Mouse (Mus musculus) lung, adult 2 months (tissue): ENCODE data around the gene Sult6b2. TPM values are rescaled to one million over a fixed set of nuclear protein-coding genes. Genes with fewer than 3 reads are reported as not detected.
A peak's percentile ranks its signal among the peaks of the same experiment; 100 is the strongest.

Source experiments
- DNase-seq: peaks from one replicate; pipeline ENCODE4 v3.0.0; 2022
- H3K4me1 ChIP-seq: fragments of 200-500 bp; 2 replicates; pipeline ENCODE4 v1.6.1; 2011; ENCODE audit warnings: low read length; ENCODE audit not compliant: control insufficient read depth, insufficient read depth
- H3K4me3 ChIP-seq: fragments of 200-500 bp; replicated peaks from 2 replicates; pipeline ENCODE3; 2011; ENCODE audit warnings: low read depth, mild to moderate bottlenecking, control low read depth, low read length; ENCODE audit errors: extremely low read depth
- CTCF ChIP-seq: fragments of 200-500 bp; IDR thresholded peaks from 2 replicates; pipeline ENCODE4 v1.5.1; 2011; ENCODE audit warnings: mild to moderate bottlenecking, low read length, control low read depth; ENCODE audit not compliant: insufficient read depth
- POLR2A ChIP-seq: fragments of 200-500 bp; IDR thresholded peaks from 2 replicates; pipeline ENCODE4 v1.6.1; 2011; ENCODE audit warnings: low read depth, mild to moderate bottlenecking, control low read depth, low read length, borderline replicate concordance; ENCODE audit errors: extremely low read depth
- WGBS: fragments of 180-500 bp; shearing (Covaris S2); methylation state at CpG from one replicate; pipeline ENCODE4 v1.1.7; 2018; 5-methylcytosine and 5-hydroxymethylcytosine counted together
- polyA plus RNA-seq: library from polyadenylated mRNA; depleted of rRNA; stranded (reverse); fragments of >200 nt; gene quantifications from 2 replicates; pipeline ENCODE4 v1.2.3, GENCODE M21; 2012

Gene Sult6b2
- polyA plus RNA-seq, 1 experiment, result not detected

DNA sequence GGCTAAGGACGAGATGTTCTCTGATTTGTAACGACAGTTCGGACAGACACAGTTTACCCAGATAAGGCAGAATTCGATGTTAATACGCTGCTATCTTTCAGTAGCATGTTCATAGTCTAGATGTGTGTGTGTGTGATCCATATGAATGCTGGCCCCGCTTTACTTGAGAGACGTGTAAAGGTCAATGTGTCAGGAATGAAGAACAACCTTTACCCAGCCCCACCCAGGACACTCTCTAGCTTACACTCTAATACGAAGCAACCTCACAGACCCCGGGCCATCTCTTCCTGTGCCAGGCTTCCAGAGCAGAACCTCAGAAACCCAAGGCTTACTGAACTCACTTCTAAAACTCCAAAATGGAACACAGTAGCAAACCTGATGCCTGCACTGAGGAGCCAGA is 5.5 kb downstream of the Sult6b2 start:
- no peak for DNase-seq
- H3K4me1 ChIP-seq, result no peaks in the 10 kb centered on the region; the same call in 1 of the 2 replicates
- H3K4me3 ChIP-seq, result no peak overlapping the region
- WGBS, result 82% methylated on average over 9 of the region's 9 CpGs
- TF ChIP-seq POLR2A (no peak), CTCF (no peak)

DNA sequence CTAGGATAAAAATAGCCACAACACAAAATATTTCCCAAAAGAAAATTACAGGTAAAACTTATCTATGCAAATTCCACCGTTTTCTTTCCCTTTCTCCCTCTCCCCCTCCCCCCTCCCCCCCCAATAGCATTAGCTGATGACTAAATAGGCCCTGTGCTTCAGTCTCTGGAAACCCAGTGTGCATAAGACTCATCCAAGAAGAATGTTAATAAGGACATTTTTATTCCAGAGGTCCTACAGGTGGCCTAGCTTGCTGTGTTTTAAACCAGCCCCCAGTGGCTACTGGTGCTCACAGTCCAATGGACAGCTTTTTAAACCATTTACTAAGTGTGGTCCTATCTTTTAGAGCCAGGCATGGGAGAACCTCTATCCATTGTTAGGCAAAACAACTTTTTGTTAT is 6.3 kb downstream of the Sult6b2 start:
- H3K4me1 ChIP-seq, result no peaks in the 10 kb centered on the region; the same call in 1 of the 2 replicates
- DNase-seq, result no peak
- 55% methylated on average over 1 of the region's 1 CpGs for WGBS
- TF ChIP-seq CTCF, result no peak
- TF ChIP-seq POLR2A, result no peak
- no peak overlapping the region for H3K4me3 ChIP-seq

DNA sequence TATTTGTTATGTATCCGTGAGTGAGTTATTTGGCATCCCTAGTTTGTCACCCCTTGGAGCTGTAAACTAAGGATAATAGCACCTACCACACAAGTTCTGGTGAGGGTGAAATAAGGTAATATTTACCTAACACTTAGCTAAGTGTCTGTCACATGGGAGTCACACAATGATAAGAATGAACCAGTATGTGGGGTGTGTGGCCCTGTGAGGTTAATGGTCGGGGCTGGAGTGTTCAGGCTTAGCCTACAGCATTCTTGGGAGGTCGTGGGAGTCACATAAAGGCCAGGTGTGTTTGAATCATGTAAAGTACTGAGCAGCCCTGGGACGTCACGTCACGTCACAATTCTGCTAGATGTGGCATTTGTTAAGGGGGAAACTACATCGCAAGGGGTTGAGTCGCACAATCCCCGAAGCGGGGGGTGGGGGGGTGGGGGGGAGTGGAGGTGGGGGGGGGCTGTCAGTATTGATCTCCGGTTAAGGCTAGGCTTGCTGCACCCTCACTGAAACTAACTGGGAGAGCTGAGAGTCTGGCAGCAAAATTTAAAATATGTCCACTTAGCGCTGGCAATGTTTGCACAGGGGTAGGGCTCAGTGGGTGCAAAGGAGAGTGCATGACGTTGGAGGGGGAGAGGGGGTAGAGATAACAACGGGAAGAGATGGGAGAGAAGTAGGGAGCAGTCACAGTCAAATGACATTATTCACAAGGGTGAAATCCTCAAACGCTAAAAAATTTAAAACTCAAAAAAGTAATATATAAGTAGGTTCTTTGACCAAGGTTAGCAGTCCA is 8.5 kb downstream of the Sult6b2 start:
- Histone ChIP-seq H3K4me1 (no peaks in the 10 kb centered on the region; the same call in 1 of the 2 replicates), H3K4me3 (no peak overlapping the region)
- 42% methylated on average over 15 of the region's 15 CpGs for WGBS
- DNase-seq, result peak; percentile 29
- TF ChIP-seq POLR2A (no peak), CTCF (no peak)

DNA sequence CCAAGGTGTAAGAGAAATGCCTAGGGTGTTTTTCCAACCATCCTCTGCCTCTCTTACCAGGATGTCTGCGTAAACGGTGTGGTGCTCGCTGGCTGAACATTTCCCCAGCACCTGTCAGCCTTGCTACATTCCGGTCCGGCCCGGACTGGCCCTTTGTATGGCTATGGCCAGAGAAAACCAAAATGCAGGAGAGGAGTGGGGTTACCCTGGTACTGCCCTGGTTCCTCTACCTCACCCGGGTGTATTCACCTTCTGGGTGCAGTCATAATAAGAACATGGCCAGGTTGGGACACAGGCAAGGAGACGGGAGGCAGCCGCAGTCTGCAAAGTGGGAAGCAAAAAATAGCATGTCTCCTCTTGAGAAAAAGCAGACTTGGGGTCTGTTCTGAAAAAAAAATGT is 9.2 kb downstream of the Sult6b2 start:
- TF ChIP-seq POLR2A, result no peak
- TF ChIP-seq CTCF, result no peak
- no peak for DNase-seq
- WGBS, result 69% methylated on average over 9 of the region's 9 CpGs
- Histone ChIP-seq H3K4me3 (no peak overlapping the region), H3K4me1 (no peaks in the 10 kb centered on the region; the same call in 1 of the 2 replicates)

DNA sequence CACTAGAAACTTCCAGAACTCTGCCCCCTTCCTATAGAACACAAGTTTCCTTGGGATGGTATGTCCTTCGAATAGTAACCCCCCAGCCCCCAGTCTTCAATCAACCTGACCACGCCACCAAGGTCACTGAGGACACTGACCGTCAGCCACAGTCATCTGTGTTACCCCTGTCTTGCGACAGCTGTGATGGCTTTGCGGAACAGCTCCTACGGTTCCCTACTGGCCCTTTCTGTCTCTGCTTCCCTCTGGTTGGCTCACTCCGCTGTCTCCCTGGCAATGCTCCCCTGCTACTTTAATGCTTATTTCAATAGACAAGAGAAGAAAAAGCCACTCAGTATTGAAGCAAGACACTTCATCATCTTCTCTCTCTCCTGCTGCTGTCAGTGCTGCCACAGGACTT is 10.8 kb downstream of the Sult6b2 start:
- Histone ChIP-seq H3K4me3 (no peak overlapping the region), H3K4me1 (no peaks in the 10 kb centered on the region; the same call in 1 of the 2 replicates)
- no peak for DNase-seq
- TF ChIP-seq POLR2A (no peak), CTCF (no peak)
- 52% methylated on average over 7 of the region's 7 CpGs for WGBS

DNA sequence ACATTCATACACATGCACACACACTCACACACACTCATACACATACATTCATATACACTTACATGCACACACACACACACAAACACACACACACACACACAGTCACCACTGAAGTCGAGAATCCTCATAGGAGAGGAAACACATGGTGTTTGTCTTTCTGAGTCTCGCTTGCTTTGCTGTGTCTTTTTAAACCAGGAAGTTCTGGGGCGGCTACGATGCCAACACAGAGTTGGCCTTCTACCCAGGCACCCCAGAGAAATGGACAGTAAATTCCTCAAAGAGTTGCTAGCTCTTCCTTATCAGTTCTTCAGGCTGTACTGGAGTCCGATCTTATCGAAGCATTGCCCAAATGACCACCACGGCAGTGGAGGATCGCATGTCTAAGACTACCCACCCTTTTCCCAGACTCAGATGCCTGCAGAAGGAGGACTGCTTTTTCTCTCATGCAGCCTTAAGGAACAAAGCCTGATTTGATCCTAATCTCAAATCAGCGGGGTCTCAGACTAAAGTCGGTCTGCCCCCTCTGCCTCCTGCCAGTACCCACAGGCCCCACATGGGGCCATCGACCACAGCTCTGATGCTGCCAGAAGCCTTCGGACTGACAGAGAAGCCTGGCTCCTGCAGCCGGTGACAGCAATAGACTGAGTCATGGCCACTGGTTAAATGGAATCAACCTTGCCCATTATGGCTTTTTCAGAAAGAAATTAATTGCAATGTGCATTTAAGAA is 11.9 kb downstream of the Sult6b2 start:
- Histone ChIP-seq H3K4me1 (no peaks in the 10 kb centered on the region; the same call in 1 of the 2 replicates), H3K4me3 (no peak overlapping the region)
- DNase-seq, result no peak
- TF ChIP-seq POLR2A (no peak), CTCF (no peak)
- 36% methylated on average over 13 of the region's 13 CpGs for WGBS

DNA sequence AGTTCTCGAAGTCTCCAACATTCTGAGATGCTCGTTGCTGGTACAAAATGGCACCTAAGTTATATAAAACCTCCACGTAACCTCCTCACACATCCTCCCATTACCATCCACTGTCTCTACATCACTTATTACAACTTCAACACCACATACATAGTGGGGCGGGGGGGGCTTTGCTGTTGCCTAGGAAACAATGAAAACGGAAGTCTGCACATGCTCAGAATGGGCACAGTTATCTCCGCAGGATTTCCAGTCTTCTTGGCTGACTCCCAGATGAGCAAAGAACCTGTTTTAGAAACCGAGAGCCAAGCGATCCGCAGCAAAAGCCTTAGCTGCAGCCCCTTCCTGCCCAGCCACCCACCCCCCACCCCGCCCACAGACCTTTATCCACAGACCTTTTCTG is 14.6 kb downstream of the Sult6b2 start:
- TF ChIP-seq POLR2A (no peak), CTCF (no peak)
- DNase-seq, result no peak
- no peaks in the 10 kb centered on the region for H3K4me1 ChIP-seq
- WGBS, result 82% methylated on average over 10 of the region's 10 CpGs
- no peak overlapping the region for H3K4me3 ChIP-seq

DNA sequence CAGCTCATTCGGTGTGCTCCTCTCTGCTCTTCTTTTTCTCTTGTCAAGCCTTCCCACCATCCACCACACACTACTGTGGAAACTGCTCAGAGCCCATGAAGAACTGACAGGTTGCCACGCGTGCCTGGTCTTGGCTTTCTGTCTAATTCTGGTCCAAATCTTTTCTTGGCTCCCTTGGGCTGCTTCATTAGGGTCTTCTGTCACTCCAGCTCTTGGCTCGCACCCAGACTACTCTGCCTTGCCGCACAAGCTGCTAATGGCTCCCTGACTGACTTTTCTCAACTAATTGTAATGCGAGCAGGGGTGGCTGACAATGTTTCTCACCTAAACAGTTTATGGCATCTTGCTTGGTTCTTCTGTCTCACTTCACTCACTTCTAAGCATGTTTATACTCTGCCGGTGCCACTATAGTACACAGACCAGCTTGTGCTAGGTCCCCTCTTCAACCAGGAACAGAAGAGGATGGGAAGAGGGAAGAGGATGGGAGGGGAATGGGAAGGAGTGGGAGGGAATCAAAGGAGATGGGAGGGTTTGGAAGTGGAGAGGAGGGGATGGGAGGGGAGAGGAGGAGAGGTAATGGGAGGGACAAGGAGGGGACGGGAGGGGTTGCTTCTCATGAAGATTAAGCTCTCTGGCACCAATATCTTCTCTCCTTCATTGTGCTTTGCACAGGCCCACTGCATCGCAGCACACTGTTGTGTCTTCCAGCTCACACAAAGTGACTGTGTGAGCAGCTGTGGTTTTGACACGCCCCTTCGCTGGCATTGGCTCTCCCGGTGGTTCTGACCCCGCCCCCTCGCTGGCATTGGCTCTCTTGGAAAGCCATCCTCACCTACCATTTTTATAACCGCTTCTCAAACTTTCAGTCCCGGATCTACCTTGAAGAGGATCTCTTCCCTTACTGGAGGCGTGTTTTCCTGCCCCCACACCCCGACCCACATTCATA is 16.0 kb downstream of the Sult6b2 start:
- 47% methylated on average over 18 of the region's 18 CpGs for WGBS
- TF ChIP-seq POLR2A, result no peak
- TF ChIP-seq CTCF, result no peak
- peak; percentile 26 for DNase-seq
- Histone ChIP-seq H3K4me1 (no peaks in the 10 kb centered on the region), H3K4me3 (peak overlapping the region; percentile 3)

DNA sequence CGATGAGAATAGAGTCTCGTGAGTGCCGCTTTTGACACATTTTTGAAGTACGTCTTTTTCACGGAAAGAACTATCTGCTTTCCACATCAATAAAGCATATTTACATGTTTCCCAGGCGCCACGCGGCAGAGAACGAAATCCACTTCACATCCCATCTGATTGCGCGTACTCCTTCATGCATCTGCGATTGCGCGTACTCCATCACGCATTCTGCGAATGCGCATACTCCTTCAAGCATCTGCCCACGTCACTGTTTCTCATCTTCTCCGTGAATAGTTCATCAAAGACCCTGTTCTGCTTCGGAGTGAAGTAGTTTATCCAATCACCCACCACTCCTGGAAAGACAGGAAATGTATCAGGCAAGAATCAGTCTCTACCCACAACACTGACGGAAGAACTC is 18.2 kb downstream of the Sult6b2 start:
- Histone ChIP-seq H3K4me1 (no peaks in the 10 kb centered on the region), H3K4me3 (no peak overlapping the region)
- DNase-seq, result no peak
- TF ChIP-seq POLR2A, result no peak
- 81% methylated on average over 21 of the region's 21 CpGs for WGBS
